Mouse (Mus musculus): ENCODE measurements around the gene Kcnj6. TPM values are rescaled to one million over a fixed set of nuclear protein-coding genes. Genes with fewer than 3 reads are reported as not detected.

Kcnj6 gene
- polyA plus RNA-seq, 1 experiment, result 9.7 TPM

DNA sequence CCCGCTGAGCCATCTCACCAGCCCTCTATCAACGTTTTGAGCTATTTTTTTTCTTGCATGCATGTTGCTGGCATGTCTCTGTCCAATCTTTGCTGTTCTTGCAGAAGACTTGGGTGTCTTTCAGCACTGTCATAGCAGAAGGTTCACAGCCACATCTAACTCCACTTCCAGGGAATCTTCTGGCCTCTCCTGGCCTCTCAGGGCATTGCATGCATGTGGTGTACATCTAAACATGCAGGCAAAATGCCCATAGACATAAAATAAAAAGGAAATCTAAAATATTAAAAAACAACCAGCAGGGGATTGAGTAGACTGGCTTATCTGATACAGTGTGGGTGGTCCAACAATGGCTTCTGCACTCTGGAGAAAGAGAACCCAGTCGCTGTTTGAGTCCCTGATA lies 262.0 kb downstream of the Kcnj6 start:
- Histone ChIP-seq H3K27me3 (ENCODE audit: control insufficient read depth, insufficient read depth, low read length) (no peaks in the 10 kb centered on the region), H3K4me3 (ENCODE audit: control insufficient read depth, low read depth, low read length) (no peak overlapping the region), H3K4me1 (ENCODE audit: control insufficient read depth, insufficient read depth, low read length) (no peaks in the 10 kb centered on the region), H3K27ac (ENCODE audit: control insufficient read depth, insufficient read depth, low read depth, low read length) (no peak overlapping the region), H3K36me3 (ENCODE audit: control insufficient read depth, insufficient read depth, low read length) (no peaks in the 10 kb centered on the region)
- TF ChIP-seq POLR2A (IDR thresholded peaks at IDR 0.05; ENCODE audit: control insufficient read depth, low read depth, low read length), result no peak
- TF ChIP-seq CTCF (IDR thresholded peaks at IDR 0.05; ENCODE audit: control insufficient read depth, insufficient read depth, insufficient replicate concordance, low read depth, low read length), result no peak

DNA sequence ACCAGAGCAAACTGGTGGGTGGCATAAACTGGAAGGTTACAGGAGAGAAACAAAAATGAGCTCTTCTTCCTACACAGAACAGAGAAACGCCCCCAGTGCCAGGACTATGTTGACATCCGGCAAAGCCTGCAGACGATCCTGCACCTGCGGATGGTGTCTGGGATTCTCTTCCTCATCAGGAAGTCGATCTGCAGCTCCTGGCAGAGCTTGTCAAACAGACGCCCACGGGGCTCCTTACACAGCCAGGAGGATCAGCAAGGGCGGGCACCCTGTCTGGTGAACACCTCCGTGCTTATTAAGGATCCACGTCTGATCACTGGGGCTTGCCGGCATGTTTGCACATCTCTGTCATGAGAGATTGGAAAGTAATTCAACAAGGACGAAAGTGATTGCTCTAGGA lies 266.5 kb downstream of the Kcnj6 start:
- no peak for TF ChIP-seq CTCF (IDR thresholded peaks at IDR 0.05; ENCODE audit: control insufficient read depth, insufficient read depth, insufficient replicate concordance, low read depth, low read length)
- no peak for TF ChIP-seq POLR2A (IDR thresholded peaks at IDR 0.05; ENCODE audit: control insufficient read depth, low read depth, low read length)
- Histone ChIP-seq H3K4me3 (ENCODE audit: control insufficient read depth, low read depth, low read length) (no peak overlapping the region), H3K27me3 (ENCODE audit: control insufficient read depth, insufficient read depth, low read length) (no peaks in the 10 kb centered on the region), H3K36me3 (ENCODE audit: control insufficient read depth, insufficient read depth, low read length) (no peaks in the 10 kb centered on the region), H3K27ac (ENCODE audit: control insufficient read depth, insufficient read depth, low read depth, low read length) (no peak overlapping the region), H3K4me1 (ENCODE audit: control insufficient read depth, insufficient read depth, low read length) (no peaks in the 10 kb centered on the region)

DNA sequence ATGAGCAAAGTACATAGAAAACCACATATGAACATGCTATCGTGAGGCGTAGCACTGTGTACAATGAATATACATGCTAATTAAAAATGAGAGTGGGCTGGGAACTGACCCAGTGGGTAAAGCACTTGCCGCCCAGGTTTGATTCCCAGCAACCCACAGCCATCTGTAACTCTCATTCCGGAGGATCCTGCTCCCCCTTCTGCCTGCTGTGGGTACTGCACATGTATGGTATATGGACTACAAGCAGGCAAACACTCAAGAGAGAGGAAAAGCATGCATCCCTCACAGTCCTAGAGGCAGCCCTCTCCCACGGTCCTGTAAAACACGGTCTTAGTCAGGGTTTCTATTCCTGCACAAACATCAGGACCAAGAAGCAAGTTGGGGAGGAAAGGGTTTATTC lies 268.3 kb downstream of the Kcnj6 start:
- Histone ChIP-seq H3K4me1 (ENCODE audit: control insufficient read depth, insufficient read depth, low read length) (peaks cover 7% of the 10 kb centered on the region), H3K27ac (ENCODE audit: control insufficient read depth, insufficient read depth, low read depth, low read length) (no peak overlapping the region), H3K27me3 (ENCODE audit: control insufficient read depth, insufficient read depth, low read length) (no peaks in the 10 kb centered on the region), H3K4me3 (ENCODE audit: control insufficient read depth, low read depth, low read length) (no peak overlapping the region), H3K36me3 (ENCODE audit: control insufficient read depth, insufficient read depth, low read length) (no peaks in the 10 kb centered on the region)
- TF ChIP-seq CTCF (IDR thresholded peaks at IDR 0.05; ENCODE audit: control insufficient read depth, insufficient read depth, insufficient replicate concordance, low read depth, low read length) (peak; percentile 46; the same call in 1 of the 2 replicates), POLR2A (IDR thresholded peaks at IDR 0.05; ENCODE audit: control insufficient read depth, low read depth, low read length) (no peak)

DNA sequence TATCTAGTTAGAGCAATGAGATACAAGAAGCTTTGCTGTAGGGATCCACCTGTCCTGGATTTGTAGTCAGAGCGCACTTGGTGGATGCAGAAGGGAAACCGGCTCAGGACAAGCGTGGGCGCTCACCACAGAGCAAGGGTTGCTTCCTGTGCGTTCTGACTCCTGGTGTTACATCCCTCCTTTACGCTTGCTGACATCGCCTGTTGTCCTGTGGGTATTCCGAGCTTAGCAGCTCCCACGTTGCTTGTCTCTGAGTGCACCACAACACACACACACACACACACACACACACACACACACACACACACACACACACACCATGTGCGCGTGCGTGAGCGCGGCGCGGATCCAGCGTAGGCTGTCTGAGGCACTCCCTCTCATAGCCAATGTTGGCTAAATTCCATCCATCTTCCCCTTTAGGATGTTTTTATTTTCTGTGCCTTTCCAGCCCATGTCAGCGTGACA lies 272.7 kb downstream of the Kcnj6 start:
- peaks cover 12% of the 10 kb centered on the region for H3K4me1 ChIP-seq (ENCODE audit: control insufficient read depth, insufficient read depth, low read length)
- H3K36me3 ChIP-seq (ENCODE audit: control insufficient read depth, insufficient read depth, low read length), result no peaks in the 10 kb centered on the region
- no peak overlapping the region for H3K27ac ChIP-seq (ENCODE audit: control insufficient read depth, insufficient read depth, low read depth, low read length)
- H3K27me3 ChIP-seq (ENCODE audit: control insufficient read depth, insufficient read depth, low read length), result no peaks in the 10 kb centered on the region
- peak overlapping the region; percentile 14; the same call in 1 of the 2 replicates for H3K4me3 ChIP-seq (ENCODE audit: control insufficient read depth, low read depth, low read length)
- TF ChIP-seq CTCF (IDR thresholded peaks at IDR 0.05; ENCODE audit: control insufficient read depth, insufficient read depth, insufficient replicate concordance, low read depth, low read length) (no peak), POLR2A (IDR thresholded peaks at IDR 0.05; ENCODE audit: control insufficient read depth, low read depth, low read length) (no peak)

DNA sequence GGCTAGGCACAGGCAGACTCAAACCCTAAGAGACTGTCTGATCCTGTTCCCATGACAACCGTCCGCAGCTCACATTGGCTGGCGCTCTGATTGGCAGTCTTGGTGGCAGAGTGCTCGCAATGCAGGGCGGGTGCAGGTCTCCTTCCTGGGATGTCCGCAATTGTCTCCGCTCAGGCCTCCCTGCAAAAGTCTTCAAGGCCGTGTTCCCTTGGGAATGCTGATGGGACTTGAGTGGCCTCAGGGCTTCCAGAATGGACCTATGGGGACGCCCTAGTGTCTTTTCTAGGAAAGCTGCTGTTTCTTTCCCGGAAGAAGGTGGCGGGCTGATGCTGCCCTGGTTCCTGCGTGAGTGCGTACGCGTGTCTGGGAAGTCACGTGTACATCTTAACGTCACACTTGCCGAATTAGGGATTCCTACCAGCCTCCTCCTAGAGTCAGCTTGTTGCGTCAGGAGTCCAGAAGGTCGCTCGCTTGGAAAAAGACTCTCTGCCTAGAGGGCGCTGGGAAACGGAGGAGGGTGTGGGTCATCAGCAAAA lies 273.4 kb downstream of the Kcnj6 start:
- Histone ChIP-seq H3K4me1 (ENCODE audit: control insufficient read depth, insufficient read depth, low read length) (peaks cover 12% of the 10 kb centered on the region), H3K4me3 (ENCODE audit: control insufficient read depth, low read depth, low read length) (peak overlapping the region; percentile 82), H3K27ac (ENCODE audit: control insufficient read depth, insufficient read depth, low read depth, low read length) (peak overlapping the region; percentile 51; the same call in 1 of the 2 replicates), H3K36me3 (ENCODE audit: control insufficient read depth, insufficient read depth, low read length) (no peaks in the 10 kb centered on the region), H3K27me3 (ENCODE audit: control insufficient read depth, insufficient read depth, low read length) (no peaks in the 10 kb centered on the region)
- TF ChIP-seq POLR2A (IDR thresholded peaks at IDR 0.05; ENCODE audit: control insufficient read depth, low read depth, low read length), result peak; percentile 45; the same call in 1 of the 2 replicates
- no peak for TF ChIP-seq CTCF (IDR thresholded peaks at IDR 0.05; ENCODE audit: control insufficient read depth, insufficient read depth, insufficient replicate concordance, low read depth, low read length)

DNA sequence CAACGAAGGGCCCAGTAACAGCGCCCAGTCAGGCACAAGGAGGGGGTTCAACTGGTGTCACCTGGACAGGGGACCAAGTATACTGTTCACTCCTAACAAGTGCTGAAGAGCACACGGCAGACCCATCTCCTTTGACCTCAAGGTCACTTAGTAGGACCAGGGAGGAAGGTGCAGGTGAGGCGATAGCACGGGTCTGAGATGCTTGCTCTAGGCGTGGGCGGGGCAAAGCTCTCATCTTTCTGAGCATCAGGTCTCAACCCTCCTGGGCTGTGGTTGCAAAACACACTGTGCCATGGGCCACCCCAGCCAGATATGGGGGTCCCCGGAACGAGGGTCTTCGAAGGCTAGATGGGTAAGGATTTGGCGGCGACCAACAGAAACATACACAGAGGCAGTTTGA lies 274.6 kb downstream of the Kcnj6 start:
- Histone ChIP-seq H3K27me3 (ENCODE audit: control insufficient read depth, insufficient read depth, low read length) (no peaks in the 10 kb centered on the region), H3K4me3 (ENCODE audit: control insufficient read depth, low read depth, low read length) (no peak overlapping the region), H3K36me3 (ENCODE audit: control insufficient read depth, insufficient read depth, low read length) (no peaks in the 10 kb centered on the region), H3K27ac (ENCODE audit: control insufficient read depth, insufficient read depth, low read depth, low read length) (no peak overlapping the region), H3K4me1 (ENCODE audit: control insufficient read depth, insufficient read depth, low read length) (peaks cover 12% of the 10 kb centered on the region)
- TF ChIP-seq CTCF (IDR thresholded peaks at IDR 0.05; ENCODE audit: control insufficient read depth, insufficient read depth, insufficient replicate concordance, low read depth, low read length) (no peak), POLR2A (IDR thresholded peaks at IDR 0.05; ENCODE audit: control insufficient read depth, low read depth, low read length) (no peak)

DNA sequence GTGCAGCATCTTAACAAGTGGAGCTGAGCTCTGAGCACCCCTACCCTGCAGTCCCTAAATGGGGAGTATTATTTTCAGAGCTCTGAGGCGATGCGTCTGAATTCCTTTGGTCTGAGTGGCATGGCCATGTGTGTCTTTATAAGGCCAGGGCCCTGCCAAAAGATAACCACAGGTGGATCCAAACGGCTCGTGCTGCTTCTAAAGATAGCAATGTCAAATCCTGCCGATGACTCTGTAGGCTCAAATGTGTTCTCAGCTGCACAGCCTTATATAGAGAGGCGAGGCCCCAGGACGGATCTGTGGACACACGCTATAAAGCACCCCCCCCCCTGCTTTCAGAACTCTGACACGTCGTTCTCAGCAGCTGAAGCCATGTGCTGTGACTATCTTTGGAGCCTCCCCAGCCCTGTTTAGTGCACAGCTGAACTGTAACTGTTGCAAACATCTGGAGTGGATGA lies 275.9 kb downstream of the Kcnj6 start:
- Histone ChIP-seq H3K27me3 (ENCODE audit: control insufficient read depth, insufficient read depth, low read length) (no peaks in the 10 kb centered on the region), H3K27ac (ENCODE audit: control insufficient read depth, insufficient read depth, low read depth, low read length) (no peak overlapping the region), H3K4me1 (ENCODE audit: control insufficient read depth, insufficient read depth, low read length) (peaks cover 12% of the 10 kb centered on the region), H3K4me3 (ENCODE audit: control insufficient read depth, low read depth, low read length) (no peak overlapping the region), H3K36me3 (ENCODE audit: control insufficient read depth, insufficient read depth, low read length) (no peaks in the 10 kb centered on the region)
- TF ChIP-seq POLR2A (IDR thresholded peaks at IDR 0.05; ENCODE audit: control insufficient read depth, low read depth, low read length) (no peak), CTCF (IDR thresholded peaks at IDR 0.05; ENCODE audit: control insufficient read depth, insufficient read depth, insufficient replicate concordance, low read depth, low read length) (no peak)
